Mouse (Mus musculus) midbrain, embryonic 12.5 days (tissue): Measurements from ENCODE around the gene Slc6a17. TPM values are rescaled to one million over a fixed set of nuclear protein-coding genes. Genes with fewer than 3 reads are reported as not detected.

Experiments used
- ATAC-seq: fragments of 200-750 bp; cut with Nextera tagmentation; 2 replicates; pipeline ENCODE4 v1.8.0; 2017; ENCODE audit warnings: low read depth, moderate TSS enrichment, moderate library complexity; ENCODE audit not compliant: low FRiP score
- H3K27ac ChIP-seq: fragments of 300-500 bp; sonication (generic); replicated peaks from 2 replicates; pipeline ENCODE4 v1.5.1; 2016; ENCODE audit warnings: mild to moderate bottlenecking
- H3K27me3 ChIP-seq: fragments of 300-500 bp; sonication (generic); 2 replicates; pipeline ENCODE4 v1.6.1; 2016; ENCODE audit warnings: mild to moderate bottlenecking
- H3K36me3 ChIP-seq: fragments of 300-500 bp; sonication (generic); 2 replicates; pipeline ENCODE4 v1.6.1; 2016
- H3K4me1 ChIP-seq: fragments of 300-500 bp; sonication (generic); 2 replicates; pipeline ENCODE4 v1.6.1; 2016
- H3K4me2 ChIP-seq: fragments of 300-500 bp; sonication (generic); replicated peaks from 2 replicates; pipeline ENCODE4 v1.6.1; 2016; ENCODE audit warnings: mild to moderate bottlenecking, moderate library complexity
- H3K4me3 ChIP-seq: fragments of 300-500 bp; sonication (generic); 2 replicates; pipeline ENCODE4 v1.5.1; 2016; ENCODE audit warnings: mild to moderate bottlenecking
- H3K9ac ChIP-seq: fragments of 300-500 bp; sonication (generic); replicated peaks from 2 replicates; pipeline ENCODE4 v1.6.1; 2016; ENCODE audit warnings: mild to moderate bottlenecking, moderate library complexity
- H3K9me3 ChIP-seq: fragments of 300-500 bp; sonication (generic); 2 replicates; pipeline ENCODE4 v1.6.1; 2016; ENCODE audit warnings: mild to moderate bottlenecking
- WGBS: fragments of 180-500 bp; shearing (Covaris S2); methylation state at CpG from one replicate; pipeline ENCODE4 v1.1.7; 2016; 5-methylcytosine and 5-hydroxymethylcytosine counted together
- polyA plus RNA-seq: library from polyadenylated mRNA; unstranded; fragments of >200 nt; fragmentation: Nextera tagmentation; extraction: Ambion mirVana; gene quantifications from 2 replicates; pipeline ENCODE4 v1.2.1, GENCODE M21; 2016

Slc6a17 gene
- 4.2 and 4.5 TPM in 2 replicates for polyA plus RNA-seq

GRCm38 (mm10) chr3:107517631-107518108, at the start of gene Slc6a17:
Slc6a17 (minus strand) TSS chr3:107518018.
- Histone ChIP-seq H3K27me3 (peaks cover 61% of the 10 kb centered on the region), H3K9ac (peak within 1 kb of the TSS; percentile 55), H3K4me1 (peaks cover 20% of the 10 kb centered on the region), H3K9me3 (no peaks in the 10 kb centered on the region), H3K4me2 (peak within 1 kb of the TSS; percentile 94), H3K4me3 (peak within 1 kb of the TSS; percentile 57), H3K27ac (0 out of 2 replicates have a peak within 1 kb of the TSS, but pooled peaks have one; percentile 5), H3K36me3 (no peaks in the 10 kb centered on the region)
- peak; percentile 79 for ATAC-seq
- under 1% methylated on average over 59 of the region's 68 CpGs for WGBS

- WGBS, result 33% methylated on average over 3 of the region's 3 CpGs
- Histone ChIP-seq H3K27ac (no peak overlapping the region), H3K4me3 (no peak overlapping the region), H3K9ac (no peak overlapping the region), H3K27me3 (peaks cover 8% of the 10 kb centered on the region; the same call in 1 of the 2 replicates), H3K4me1 (peaks cover 2% of the 10 kb centered on the region; the same call in 1 of the 2 replicates), H3K9me3 (no peaks in the 10 kb centered on the region), H3K36me3 (no peaks in the 10 kb centered on the region), H3K4me2 (no peak overlapping the region)
- ATAC-seq, result no peak
Measured at GRCm38 (mm10) chr3:107565331-107565730, 47.5 kb upstream of the Slc6a17 start.

- Histone ChIP-seq H3K9me3 (no peaks in the 10 kb centered on the region), H3K27ac (no peak overlapping the region), H3K4me1 (peaks cover 2% of the 10 kb centered on the region; the same call in 1 of the 2 replicates), H3K36me3 (no peaks in the 10 kb centered on the region), H3K4me3 (no peak overlapping the region), H3K4me2 (no peak overlapping the region), H3K9ac (no peak overlapping the region), H3K27me3 (peaks cover 8% of the 10 kb centered on the region; the same call in 1 of the 2 replicates)
- ATAC-seq, result no peak
- 43% methylated on average over 4 of the region's 4 CpGs for WGBS
Measured at GRCm38 (mm10) chr3:107563880-107564279, 46.1 kb upstream of the Slc6a17 start.

GRCm38 (mm10) chr3:107562591-107562990, 44.8 kb upstream of the Slc6a17 start:
- Histone ChIP-seq H3K27me3 (0 out of 2 replicates have a peak, but pooled peaks cover 3% of the 10 kb centered on the region), H3K4me2 (no peak overlapping the region), H3K4me1 (peaks cover 2% of the 10 kb centered on the region; the same call in 1 of the 2 replicates), H3K4me3 (no peak overlapping the region), H3K9me3 (no peaks in the 10 kb centered on the region), H3K36me3 (no peaks in the 10 kb centered on the region), H3K27ac (no peak overlapping the region), H3K9ac (no peak overlapping the region)
- 86% methylated on average over 4 of the region's 4 CpGs for WGBS
- ATAC-seq, result no peak

GRCm38 (mm10) chr3:107562104-107562503, 44.3 kb upstream of the Slc6a17 start:
- 75% methylated on average over 2 of the region's 2 CpGs for WGBS
- H3K4me2 ChIP-seq, result no peak overlapping the region
- no peaks in the 10 kb centered on the region for H3K9me3 ChIP-seq
- H3K9ac ChIP-seq, result no peak overlapping the region
- no peak overlapping the region for H3K27ac ChIP-seq
- no peak overlapping the region for H3K4me3 ChIP-seq
- 0 out of 2 replicates have a peak, but pooled peaks cover 3% of the 10 kb centered on the region for H3K27me3 ChIP-seq
- ATAC-seq, result no peak
- H3K36me3 ChIP-seq, result no peaks in the 10 kb centered on the region
- peaks cover 2% of the 10 kb centered on the region; the same call in 1 of the 2 replicates for H3K4me1 ChIP-seq

GRCm38 (mm10) chr3:107559183-107559582, 41.4 kb upstream of the Slc6a17 start:
- no peaks in the 10 kb centered on the region; the same call in 1 of the 2 replicates for H3K4me1 ChIP-seq
- no peak overlapping the region for H3K27ac ChIP-seq
- H3K4me2 ChIP-seq, result no peak overlapping the region
- H3K9me3 ChIP-seq, result no peaks in the 10 kb centered on the region
- 0 out of 2 replicates have a peak, but pooled peaks cover 3% of the 10 kb centered on the region for H3K27me3 ChIP-seq
- H3K4me3 ChIP-seq, result no peak overlapping the region
- H3K36me3 ChIP-seq, result no peaks in the 10 kb centered on the region
- 15% methylated on average over 3 of the region's 3 CpGs for WGBS
- ATAC-seq, result peak; percentile 41; the same call in 1 of the 2 replicates
- H3K9ac ChIP-seq, result no peak overlapping the region

GRCm38 (mm10) chr3:107558740-107559139, 40.9 kb upstream of the Slc6a17 start:
- Histone ChIP-seq H3K4me2 (no peak overlapping the region), H3K4me1 (no peaks in the 10 kb centered on the region; the same call in 1 of the 2 replicates), H3K36me3 (no peaks in the 10 kb centered on the region), H3K4me3 (no peak overlapping the region), H3K9me3 (no peaks in the 10 kb centered on the region), H3K9ac (no peak overlapping the region), H3K27me3 (0 out of 2 replicates have a peak, but pooled peaks cover under 1% of the 10 kb centered on the region), H3K27ac (no peak overlapping the region)
- ATAC-seq, result 0 out of 2 replicates have a peak, but pooled peaks have one; percentile 6
- WGBS, result 36% methylated on average over 3 of the region's 3 CpGs

GRCm38 (mm10) chr3:107554842-107555241, 37.0 kb upstream of the Slc6a17 start, which contains the start of gene Ubl4b:
Ubl4b (minus strand) TSS chr3:107555073.
- Histone ChIP-seq H3K27me3 (no peaks in the 10 kb centered on the region), H3K36me3 (no peaks in the 10 kb centered on the region), H3K27ac (no peak within 1 kb of the TSS), H3K9ac (no peak within 1 kb of the TSS), H3K4me2 (no peak within 1 kb of the TSS), H3K9me3 (no peaks in the 10 kb centered on the region), H3K4me3 (no peak within 1 kb of the TSS), H3K4me1 (no peaks in the 10 kb centered on the region)
- no peak for ATAC-seq
- WGBS, result 95% methylated on average over 2 of the region's 2 CpGs

- H3K4me2 ChIP-seq, result no peak overlapping the region
- no peaks in the 10 kb centered on the region for H3K36me3 ChIP-seq
- no peaks in the 10 kb centered on the region for H3K9me3 ChIP-seq
- WGBS, result 72% methylated on average over 17 of the region's 17 CpGs
- H3K27me3 ChIP-seq, result no peaks in the 10 kb centered on the region
- no peak overlapping the region for H3K27ac ChIP-seq
- H3K4me3 ChIP-seq, result no peak overlapping the region
- no peaks in the 10 kb centered on the region for H3K4me1 ChIP-seq
- peak; percentile 60 for ATAC-seq
- no peak overlapping the region for H3K9ac ChIP-seq
Measured at GRCm38 (mm10) chr3:107550409-107551049, 32.7 kb upstream of the Slc6a17 start.

GRCm38 (mm10) chr3:107546956-107547355, 29.1 kb upstream of the Slc6a17 start:
- Histone ChIP-seq H3K36me3 (no peaks in the 10 kb centered on the region), H3K27ac (no peak overlapping the region), H3K4me2 (no peak overlapping the region), H3K4me3 (no peak overlapping the region), H3K27me3 (no peaks in the 10 kb centered on the region), H3K9me3 (no peaks in the 10 kb centered on the region), H3K9ac (no peak overlapping the region), H3K4me1 (no peaks in the 10 kb centered on the region)
- ATAC-seq, result no peak
- 78% methylated on average over 2 of the region's 2 CpGs for WGBS

GRCm38 (mm10) chr3:107545716-107546412, 28.0 kb upstream of the Slc6a17 start:
- no peaks in the 10 kb centered on the region for H3K27me3 ChIP-seq
- no peak overlapping the region for H3K4me3 ChIP-seq
- ATAC-seq, result no peak
- H3K9me3 ChIP-seq, result no peaks in the 10 kb centered on the region
- no peaks in the 10 kb centered on the region for H3K36me3 ChIP-seq
- H3K9ac ChIP-seq, result no peak overlapping the region
- no peaks in the 10 kb centered on the region for H3K4me1 ChIP-seq
- no peak overlapping the region for H3K27ac ChIP-seq
- 83% methylated on average over 10 of the region's 10 CpGs for WGBS
- no peak overlapping the region for H3K4me2 ChIP-seq

GRCm38 (mm10) chr3:107545278-107545677, 27.5 kb upstream of the Slc6a17 start:
- ATAC-seq, result no peak

More at GRCm38 (mm10) chr3:107545278-107545677, 27.5 kb upstream of the Slc6a17 start:
- WGBS, result 81% methylated on average over 5 of the region's 5 CpGs
- Histone ChIP-seq H3K9me3 (no peaks in the 10 kb centered on the region), H3K27me3 (no peaks in the 10 kb centered on the region), H3K36me3 (no peaks in the 10 kb centered on the region), H3K27ac (no peak overlapping the region), H3K4me1 (no peaks in the 10 kb centered on the region), H3K9ac (no peak overlapping the region), H3K4me3 (no peak overlapping the region), H3K4me2 (no peak overlapping the region)
